Mouse (Mus musculus): ENCODE measurements around the gene Cdcp1. TPM values are rescaled to one million over a fixed set of nuclear protein-coding genes. Genes with fewer than 3 reads are reported as not detected.
A peak's percentile ranks its signal among the peaks of the same experiment; 100 is the strongest.

Gene Cdcp1
- 0.05 and 0.11 TPM in 2 replicates for polyA plus RNA-seq (2015; fragmentation: Nextera tagmentation; extraction: Ambion mirVana)

DNA sequence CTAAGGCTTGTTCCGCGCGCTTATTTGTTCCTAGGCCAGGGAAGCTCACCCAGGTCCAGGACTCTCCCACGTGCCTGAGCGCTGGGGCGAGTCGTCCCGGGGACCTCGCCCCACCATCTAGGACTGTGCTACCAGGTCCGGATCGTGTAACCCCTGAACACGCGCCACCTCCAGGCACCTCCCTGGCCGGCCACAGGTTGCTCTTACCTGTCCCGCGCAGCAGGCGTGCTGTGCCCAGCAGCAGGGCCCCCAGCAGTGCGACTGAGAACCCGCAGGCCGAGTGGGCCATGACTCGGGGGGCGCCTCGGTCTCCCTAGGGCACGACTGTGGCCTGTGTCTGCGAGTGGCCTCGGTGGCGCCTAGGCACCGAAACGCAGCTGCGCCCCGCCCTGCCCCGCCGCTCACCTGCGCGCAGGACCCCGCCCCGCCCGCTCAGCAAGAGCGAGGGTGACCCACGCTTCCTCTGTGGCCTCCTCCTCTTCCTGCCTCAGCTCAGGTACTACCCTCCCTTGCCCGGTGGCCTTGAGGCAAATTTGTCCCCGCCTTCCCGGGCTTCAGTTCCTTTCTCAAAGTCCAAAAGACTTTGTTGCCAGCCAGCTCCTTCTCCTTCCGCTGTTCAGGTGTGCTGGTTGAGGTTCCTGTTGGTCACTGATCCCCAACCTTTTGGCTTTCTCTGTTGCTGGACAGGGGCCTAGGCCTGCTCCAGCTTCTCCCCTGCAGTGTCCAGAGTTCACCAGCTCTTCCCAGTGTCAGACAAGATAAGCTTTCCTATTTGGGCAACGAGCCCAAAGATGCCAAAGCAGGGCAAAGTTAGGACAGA, at the start of gene Cdcp1:
Gene Cdcp1 (minus strand): TSS at position 418 of the 820 bp plus-strand sequence.
- 8% methylated on average over 42 of the region's 45 CpGs for WGBS
- H3K4me2 ChIP-seq = peak within 1 kb of the TSS; percentile 43
- H3K4me3 ChIP-seq = peak within 1 kb of the TSS; percentile 24
- no peak within 1 kb of the TSS for H3K9ac ChIP-seq
- peaks cover 23% of the 10 kb centered on the region for H3K27me3 ChIP-seq (replicated peaks)
- H3K4me1 ChIP-seq = peaks cover 9% of the 10 kb centered on the region
- H3K9me3 ChIP-seq = no peaks in the 10 kb centered on the region
- H3K36me3 ChIP-seq (replicated peaks) = no peaks in the 10 kb centered on the region
- no peak for ATAC-seq (replicated peaks)
- H3K27ac ChIP-seq = no peak within 1 kb of the TSS

DNA sequence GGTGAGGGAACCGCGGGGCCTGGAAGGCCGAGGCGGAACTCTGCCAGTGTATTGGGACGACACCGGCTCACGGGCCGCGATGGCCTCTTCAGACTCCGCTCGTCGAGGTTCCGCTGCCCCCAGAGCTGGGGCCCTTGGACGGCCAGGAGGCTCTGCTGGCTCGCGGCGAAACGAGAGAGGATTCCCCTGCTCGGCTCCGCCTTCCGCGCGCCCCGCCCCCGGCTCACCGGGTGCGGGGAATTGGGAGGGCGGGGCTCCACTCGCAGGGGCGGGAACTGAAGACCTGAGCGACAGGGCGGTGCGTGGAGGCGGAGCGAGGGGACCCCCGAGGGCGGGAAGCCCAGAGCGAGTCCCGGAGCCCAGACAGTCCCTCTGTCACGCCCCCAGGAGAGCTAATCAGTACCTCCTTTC, 44.8 kb upstream of the Cdcp1 start, which contains the start of gene Tmem158:
Gene Tmem158 (minus strand): TSS at position 154 of the 411 bp plus-strand sequence.
- peak; percentile 93 for ATAC-seq (replicated peaks)
- under 1% methylated on average over 40 of the region's 40 CpGs for WGBS
- H3K4me1 ChIP-seq = no peaks in the 10 kb centered on the region

DNA sequence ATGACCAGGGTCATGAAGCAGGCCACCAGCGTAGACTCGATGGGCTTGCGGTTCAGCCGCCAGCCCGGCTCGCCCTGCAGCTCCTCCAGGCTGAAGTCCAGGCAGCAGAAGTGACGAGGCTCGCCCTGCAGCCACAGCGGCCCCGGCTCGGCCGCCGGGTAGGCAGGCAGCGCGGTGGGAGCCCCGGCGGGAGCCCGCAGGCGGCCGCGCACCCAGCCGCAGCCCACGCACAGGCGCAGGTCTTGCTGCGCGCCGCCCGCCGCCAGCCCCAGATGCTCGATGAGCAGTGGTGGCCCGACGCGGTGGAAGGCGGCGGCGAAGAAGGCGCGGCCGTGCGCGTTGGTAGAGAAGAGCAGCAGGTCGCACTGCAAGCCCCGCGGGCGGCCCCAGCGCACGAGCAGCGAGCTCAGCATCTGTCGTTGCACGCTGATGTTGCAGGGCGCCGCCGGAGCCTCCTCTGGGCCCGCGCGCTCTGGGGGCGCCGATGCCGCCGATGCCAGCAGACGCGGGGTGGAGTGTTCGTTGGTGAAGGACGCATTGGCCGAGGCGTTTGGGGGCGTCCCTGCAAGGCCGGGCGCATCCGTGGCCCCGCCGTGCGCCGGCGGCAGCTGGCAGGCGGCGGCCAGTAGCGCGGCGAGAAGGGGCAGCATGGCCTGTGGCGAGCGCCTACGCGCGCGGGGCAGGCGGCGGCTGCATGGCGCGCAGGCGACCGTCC, 44.2 kb upstream of the Cdcp1 start:
- no peaks in the 10 kb centered on the region for H3K27me3 ChIP-seq (replicated peaks)
- WGBS = under 1% methylated on average over 89 of the region's 92 CpGs
- H3K9me3 ChIP-seq = no peaks in the 10 kb centered on the region
- peak; percentile 83 for ATAC-seq (replicated peaks)
- H3K36me3 ChIP-seq (replicated peaks) = no peaks in the 10 kb centered on the region
- H3K9ac ChIP-seq = peak overlapping the region; percentile 68
- no peaks in the 10 kb centered on the region for H3K4me1 ChIP-seq
- peak overlapping the region; percentile 70 for H3K4me3 ChIP-seq
- peak overlapping the region; percentile 63 for H3K4me2 ChIP-seq
- H3K27ac ChIP-seq = peak overlapping the region; percentile 78

More for the DNA sequence above, 44.8 kb upstream of the Cdcp1 start, which contains the start of gene Tmem158:
- Histone ChIP-seq H3K9me3 (no peaks in the 10 kb centered on the region), H3K36me3 (replicated peaks) (no peaks in the 10 kb centered on the region), H3K27ac (peak within 1 kb of the TSS; percentile 78), H3K27me3 (replicated peaks) (no peaks in the 10 kb centered on the region), H3K4me3 (peak within 1 kb of the TSS; percentile 70), H3K4me2 (peak within 1 kb of the TSS; percentile 63), H3K9ac (peak within 1 kb of the TSS; percentile 68)

DNA sequence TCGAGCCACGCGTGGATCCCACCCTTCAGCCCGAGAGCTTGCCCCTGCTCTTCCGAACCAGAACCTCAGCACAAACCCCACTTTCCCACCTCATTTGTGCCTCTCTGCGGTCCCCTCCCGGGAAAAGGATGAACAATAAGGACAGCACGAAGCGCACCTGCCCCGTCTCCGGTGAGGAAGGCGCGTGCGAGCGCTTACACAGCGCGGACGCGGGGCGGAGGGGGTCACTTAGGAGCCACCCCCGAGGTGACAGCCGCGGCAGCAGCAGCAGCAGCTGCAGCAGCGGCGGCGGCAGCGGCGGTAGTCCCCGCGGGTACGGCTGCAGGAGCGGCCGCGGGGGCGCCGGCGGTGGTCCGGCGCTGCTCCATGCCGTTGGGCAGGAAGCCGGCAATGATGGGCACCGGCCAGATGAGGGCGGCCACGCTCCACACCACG, 43.6 kb upstream of the Cdcp1 start:
- ATAC-seq (replicated peaks) = peak; percentile 84

DNA sequence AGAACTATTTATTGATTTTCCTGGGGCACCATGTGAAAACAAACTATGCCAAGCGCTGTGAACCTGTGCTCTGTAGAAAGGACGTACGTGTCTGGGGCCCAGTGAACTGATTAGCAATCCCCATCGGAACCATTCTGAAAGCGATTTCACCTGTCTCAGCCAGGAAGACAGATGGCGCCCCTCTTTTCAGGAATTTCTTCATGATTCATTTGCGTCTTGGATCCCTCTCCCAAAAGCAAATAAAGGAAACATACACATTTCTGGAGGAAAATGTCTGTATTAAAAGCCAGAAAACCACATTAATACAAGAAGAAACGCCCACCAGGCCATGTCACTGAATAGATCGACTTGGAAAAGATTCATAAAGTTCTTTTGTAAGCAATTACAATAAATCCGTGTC, 43.0 kb upstream of the Cdcp1 start:
- H3K36me3 ChIP-seq (replicated peaks) = no peaks in the 10 kb centered on the region
- 25% methylated on average over 10 of the region's 10 CpGs for WGBS
- no peaks in the 10 kb centered on the region for H3K9me3 ChIP-seq
- no peaks in the 10 kb centered on the region for H3K4me1 ChIP-seq
- peak overlapping the region; percentile 70 for H3K4me3 ChIP-seq
- ATAC-seq (replicated peaks) = no peak
- H3K9ac ChIP-seq = no peak overlapping the region
- no peaks in the 10 kb centered on the region for H3K27me3 ChIP-seq (replicated peaks)
- H3K4me2 ChIP-seq = peak overlapping the region; percentile 63
- no peak overlapping the region for H3K27ac ChIP-seq

More for the DNA sequence above, 43.6 kb upstream of the Cdcp1 start:
- peak overlapping the region; percentile 68 for H3K9ac ChIP-seq
- H3K4me1 ChIP-seq = no peaks in the 10 kb centered on the region
- H3K9me3 ChIP-seq = no peaks in the 10 kb centered on the region
- peak overlapping the region; percentile 70 for H3K4me3 ChIP-seq
- H3K36me3 ChIP-seq (replicated peaks) = no peaks in the 10 kb centered on the region
- H3K27me3 ChIP-seq (replicated peaks) = no peaks in the 10 kb centered on the region
- peak overlapping the region; percentile 63 for H3K4me2 ChIP-seq
- under 1% methylated on average over 45 of the region's 45 CpGs for WGBS
- H3K27ac ChIP-seq = peak overlapping the region; percentile 78

DNA sequence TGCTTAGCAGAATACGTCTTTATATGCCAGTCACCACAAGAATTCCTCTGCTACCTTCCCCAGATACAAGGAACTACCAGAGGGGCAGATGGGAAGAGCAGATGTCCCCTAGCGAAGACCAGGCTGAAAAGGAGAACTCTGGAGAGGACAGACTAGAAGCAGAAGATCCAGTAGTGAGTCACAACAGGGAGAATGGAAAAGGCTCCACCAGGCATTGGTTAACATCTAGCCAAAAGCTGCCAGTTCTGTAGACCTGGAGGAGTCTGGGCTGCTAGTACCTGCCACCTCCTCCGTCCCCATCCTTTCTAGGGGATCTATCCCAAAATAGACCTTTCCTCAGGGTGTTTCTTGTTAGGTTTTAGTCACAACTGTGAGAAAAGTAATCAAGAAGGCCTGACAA, 39.9 kb upstream of the Cdcp1 start:
- no peaks in the 10 kb centered on the region for H3K4me1 ChIP-seq
- 74% methylated on average over 3 of the region's 3 CpGs for WGBS
- H3K4me3 ChIP-seq = no peak overlapping the region
- ATAC-seq (replicated peaks) = no peak
- no peaks in the 10 kb centered on the region for H3K36me3 ChIP-seq (replicated peaks)
- no peak overlapping the region for H3K4me2 ChIP-seq
- H3K9ac ChIP-seq = no peak overlapping the region
- no peaks in the 10 kb centered on the region for H3K27me3 ChIP-seq (replicated peaks)
- H3K9me3 ChIP-seq = no peaks in the 10 kb centered on the region
- no peak overlapping the region for H3K27ac ChIP-seq

DNA sequence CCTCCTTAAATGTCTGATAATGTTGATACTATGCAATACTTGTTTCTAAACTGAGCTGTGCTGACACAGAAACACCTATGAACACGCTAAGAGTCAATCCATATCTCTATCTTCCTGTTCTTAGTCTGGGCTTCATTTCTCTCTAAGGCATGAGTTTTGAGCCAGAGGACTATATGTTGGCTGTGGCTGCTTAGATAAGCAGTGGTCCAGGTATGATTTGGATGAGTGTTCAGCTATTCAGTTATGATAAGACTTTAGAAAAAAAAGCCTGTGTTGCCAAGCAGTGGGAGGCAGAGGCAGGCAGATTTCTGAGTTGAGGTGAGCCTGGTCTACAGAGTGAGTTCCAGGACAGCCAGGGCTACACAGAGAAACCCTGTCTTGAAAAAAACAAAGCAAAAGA, 32.2 kb upstream of the Cdcp1 start:
- H3K9me3 ChIP-seq = no peaks in the 10 kb centered on the region
- H3K36me3 ChIP-seq (replicated peaks) = no peaks in the 10 kb centered on the region
- H3K4me2 ChIP-seq = no peak overlapping the region
- H3K9ac ChIP-seq = no peak overlapping the region
- WGBS = 72% methylated on average over 1 of the region's 1 CpGs
- H3K27ac ChIP-seq = no peak overlapping the region
- H3K27me3 ChIP-seq (replicated peaks) = no peaks in the 10 kb centered on the region
- no peak overlapping the region for H3K4me3 ChIP-seq
- no peaks in the 10 kb centered on the region for H3K4me1 ChIP-seq
- ATAC-seq (replicated peaks) = no peak

DNA sequence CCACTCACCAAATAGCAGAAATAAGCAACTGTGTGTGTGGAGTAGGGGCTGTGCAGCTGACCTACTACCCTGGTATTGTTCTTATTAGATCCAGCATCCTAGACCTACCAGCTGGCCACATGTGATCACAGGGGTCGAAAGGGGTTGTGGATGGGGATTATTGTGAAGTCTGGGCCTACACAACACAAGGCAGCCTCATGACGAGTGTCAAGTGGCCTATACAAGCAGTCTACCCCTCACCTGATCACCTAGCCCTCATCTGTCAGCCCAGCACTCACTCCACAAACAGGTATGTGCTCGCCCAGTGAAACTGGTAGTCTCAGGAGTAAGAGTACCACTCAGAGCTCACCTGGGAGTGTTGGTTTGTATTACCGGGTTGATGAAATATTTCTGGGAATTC, 29.3 kb upstream of the Cdcp1 start:
- H3K27me3 ChIP-seq (replicated peaks) = no peaks in the 10 kb centered on the region
- WGBS = 82% methylated on average over 4 of the region's 4 CpGs
- no peak overlapping the region for H3K4me2 ChIP-seq
- no peak overlapping the region for H3K9ac ChIP-seq
- no peak overlapping the region for H3K27ac ChIP-seq
- H3K4me1 ChIP-seq = no peaks in the 10 kb centered on the region
- H3K4me3 ChIP-seq = no peak overlapping the region
- H3K36me3 ChIP-seq (replicated peaks) = no peaks in the 10 kb centered on the region
- no peak for ATAC-seq (replicated peaks)
- H3K9me3 ChIP-seq = no peaks in the 10 kb centered on the region

DNA sequence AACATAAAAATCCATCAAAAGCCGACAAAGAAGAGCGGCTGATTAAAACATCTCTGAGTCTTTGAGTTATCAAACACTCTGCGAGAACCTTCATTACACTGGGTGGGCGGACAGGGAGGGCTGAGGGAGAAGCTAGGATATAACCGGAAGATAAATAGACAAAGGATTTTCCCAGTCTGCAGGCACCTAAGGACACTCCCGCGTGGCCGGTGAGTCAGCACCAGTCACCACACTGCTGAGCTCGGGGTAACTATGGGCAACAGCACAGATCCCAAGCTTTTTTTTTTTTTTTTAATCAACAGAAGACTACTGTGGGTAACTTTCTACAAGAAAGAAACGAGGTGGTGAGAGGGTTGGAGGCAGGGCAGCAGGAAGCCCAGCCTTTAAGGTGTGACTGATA, 28.1 kb upstream of the Cdcp1 start:
- Histone ChIP-seq H3K36me3 (replicated peaks) (no peaks in the 10 kb centered on the region), H3K9ac (no peak overlapping the region), H3K4me1 (no peaks in the 10 kb centered on the region), H3K27ac (no peak overlapping the region), H3K9me3 (no peaks in the 10 kb centered on the region), H3K27me3 (replicated peaks) (no peaks in the 10 kb centered on the region), H3K4me3 (no peak overlapping the region), H3K4me2 (no peak overlapping the region)
- WGBS = 59% methylated on average over 10 of the region's 10 CpGs
- no peak for ATAC-seq (replicated peaks)

DNA sequence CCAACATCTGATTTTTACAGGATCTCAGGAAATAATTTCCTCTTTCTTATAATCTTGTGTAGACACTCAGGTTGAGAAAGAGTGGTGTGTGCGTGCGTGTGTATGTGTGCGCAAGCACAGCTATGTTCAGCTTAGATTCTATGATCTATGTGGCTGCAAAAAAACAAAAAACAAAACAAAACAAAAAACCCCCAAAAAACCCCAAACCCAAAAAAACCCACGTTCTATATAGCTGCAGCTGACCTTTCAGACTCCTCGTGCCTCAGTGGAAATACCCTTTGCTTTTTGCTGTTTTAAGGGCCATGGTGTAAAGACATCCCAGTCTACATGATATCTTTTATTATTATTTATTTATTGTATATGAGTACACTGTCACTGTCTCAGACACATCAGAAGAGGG, 25.4 kb upstream of the Cdcp1 start:
- H3K27ac ChIP-seq = no peak overlapping the region
- H3K4me1 ChIP-seq = peaks cover 5% of the 10 kb centered on the region; the same call in 1 of the 2 replicates
- no peak overlapping the region for H3K4me3 ChIP-seq
- WGBS = 96% methylated on average over 5 of the region's 5 CpGs
- no peak overlapping the region for H3K4me2 ChIP-seq
- no peaks in the 10 kb centered on the region for H3K36me3 ChIP-seq (replicated peaks)
- H3K9ac ChIP-seq = no peak overlapping the region
- no peaks in the 10 kb centered on the region for H3K27me3 ChIP-seq (replicated peaks)
- no peaks in the 10 kb centered on the region for H3K9me3 ChIP-seq
- ATAC-seq (replicated peaks) = no peak

DNA sequence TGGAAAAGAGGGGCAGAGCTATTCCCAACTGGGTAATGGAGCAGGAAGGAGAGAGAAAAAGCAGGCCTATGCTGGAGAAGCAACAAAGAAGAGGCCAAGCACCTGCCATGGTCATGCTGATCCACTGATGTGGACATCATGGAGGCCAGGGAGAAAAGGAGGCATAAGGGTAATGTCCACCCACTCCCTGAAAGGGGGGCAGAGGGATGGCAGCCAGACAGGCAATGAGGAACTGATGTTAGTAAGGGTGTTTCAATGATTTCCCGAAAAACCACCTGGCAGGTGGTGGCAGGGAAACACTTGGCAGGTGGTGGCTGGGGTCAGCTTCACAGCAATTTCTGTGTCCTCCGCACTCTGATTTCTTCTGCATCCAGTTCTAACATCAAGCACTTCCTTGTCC, 24.9 kb upstream of the Cdcp1 start:
- Histone ChIP-seq H3K9me3 (no peaks in the 10 kb centered on the region), H3K4me1 (peaks cover 5% of the 10 kb centered on the region; the same call in 1 of the 2 replicates), H3K4me3 (no peak overlapping the region), H3K27me3 (replicated peaks) (no peaks in the 10 kb centered on the region), H3K27ac (no peak overlapping the region), H3K36me3 (replicated peaks) (no peaks in the 10 kb centered on the region), H3K4me2 (no peak overlapping the region), H3K9ac (no peak overlapping the region)
- 89% methylated on average over 2 of the region's 2 CpGs for WGBS
- ATAC-seq (replicated peaks) = no peak

DNA sequence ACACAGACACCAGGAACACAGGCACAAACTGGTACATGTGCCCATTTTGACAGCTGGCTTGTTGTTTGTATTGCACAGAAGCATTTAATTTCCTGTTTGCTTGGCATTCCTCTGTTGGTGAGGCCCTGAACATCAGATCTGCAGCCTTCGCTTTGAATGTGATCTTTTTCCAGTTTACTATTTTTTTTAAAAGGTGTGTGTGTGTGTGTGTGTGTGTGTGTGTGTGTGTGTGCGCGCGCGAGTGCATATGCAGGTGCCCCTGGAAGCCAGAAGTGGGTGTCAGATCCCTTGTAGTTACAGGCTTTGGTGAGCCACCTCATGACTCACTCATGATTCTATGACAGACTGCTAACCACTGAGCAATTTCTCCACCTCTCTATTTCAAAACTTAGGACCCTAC, 24.4 kb upstream of the Cdcp1 start:
- ATAC-seq (replicated peaks) = no peak
- H3K4me3 ChIP-seq = no peak overlapping the region
- H3K9me3 ChIP-seq = no peaks in the 10 kb centered on the region
- no peaks in the 10 kb centered on the region for H3K27me3 ChIP-seq (replicated peaks)
- no peak overlapping the region for H3K9ac ChIP-seq
- WGBS = 97% methylated on average over 5 of the region's 5 CpGs
- peaks cover 5% of the 10 kb centered on the region; the same call in 1 of the 2 replicates for H3K4me1 ChIP-seq
- no peak overlapping the region for H3K27ac ChIP-seq
- H3K36me3 ChIP-seq (replicated peaks) = no peaks in the 10 kb centered on the region
- H3K4me2 ChIP-seq = no peak overlapping the region
